Mouse (Mus musculus) bone marrow macrophage, adult 2 months (primary cell): ENCODE data around the gene Myof. TPM values are rescaled to one million over a fixed set of nuclear protein-coding genes. Genes with fewer than 3 reads are reported as not detected.

Experiments used
- H3K27ac ChIP-seq: 2 replicates; pipeline ENCODE4 v1.5.1; 2012; ENCODE audit warnings: low read depth, low read length; ENCODE audit not compliant: insufficient read depth
- H3K4me1 ChIP-seq: 2 replicates; pipeline ENCODE4 v1.6.1; 2012; ENCODE audit warnings: low read length; ENCODE audit not compliant: control insufficient read depth, insufficient read depth
- H3K4me3 ChIP-seq: 2 replicates; pipeline ENCODE4 v1.5.1; 2012; ENCODE audit warnings: mild to moderate bottlenecking, low read length, moderate library complexity; ENCODE audit not compliant: insufficient read depth
- CTCF ChIP-seq: IDR thresholded peaks from 2 replicates; pipeline ENCODE4 v1.5.1; 2012; ENCODE audit warnings: low read depth, mild to moderate bottlenecking, low read length, moderate library complexity
- POLR2A ChIP-seq: IDR thresholded peaks from 2 replicates; pipeline ENCODE4 v1.6.1; 2012; ENCODE audit warnings: mild to moderate bottlenecking, low read depth, low read length, borderline replicate concordance
- polyA plus RNA-seq: library from polyadenylated mRNA; stranded (reverse); fragments of >200 nt; gene quantifications from 2 replicates; pipeline ENCODE4 v1.2.4, GENCODE M21; 2012; ENCODE audit not compliant: missing spikeins, insufficient read depth, insufficient read length

Gene Myof
- polyA plus RNA-seq, 1 experiment: 160 TPM

DNA sequence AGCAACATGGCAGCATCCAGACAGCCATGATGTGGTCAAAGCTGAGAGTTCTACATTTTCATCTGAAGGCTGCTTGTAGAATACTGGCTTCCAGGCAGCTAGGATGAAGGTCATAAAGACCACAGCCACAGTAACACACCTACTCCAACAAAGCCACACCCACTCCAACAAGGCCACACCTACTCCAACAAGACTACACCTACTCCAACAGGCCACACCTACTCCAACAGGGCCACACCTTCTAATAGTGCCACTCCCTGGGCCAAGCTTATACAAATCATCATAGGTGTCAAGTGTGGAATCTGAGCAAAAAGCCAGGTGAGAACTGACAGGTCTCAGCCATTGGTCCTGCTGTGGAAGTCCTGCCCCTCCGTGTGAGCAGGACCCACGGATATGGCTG is 152.4 kb downstream of the Myof start:
- no peak for TF ChIP-seq POLR2A
- no peak for TF ChIP-seq CTCF
- H3K4me1 ChIP-seq: no peaks in the 10 kb centered on the region
- H3K27ac ChIP-seq: no peak overlapping the region
- H3K4me3 ChIP-seq: no peak overlapping the region

DNA sequence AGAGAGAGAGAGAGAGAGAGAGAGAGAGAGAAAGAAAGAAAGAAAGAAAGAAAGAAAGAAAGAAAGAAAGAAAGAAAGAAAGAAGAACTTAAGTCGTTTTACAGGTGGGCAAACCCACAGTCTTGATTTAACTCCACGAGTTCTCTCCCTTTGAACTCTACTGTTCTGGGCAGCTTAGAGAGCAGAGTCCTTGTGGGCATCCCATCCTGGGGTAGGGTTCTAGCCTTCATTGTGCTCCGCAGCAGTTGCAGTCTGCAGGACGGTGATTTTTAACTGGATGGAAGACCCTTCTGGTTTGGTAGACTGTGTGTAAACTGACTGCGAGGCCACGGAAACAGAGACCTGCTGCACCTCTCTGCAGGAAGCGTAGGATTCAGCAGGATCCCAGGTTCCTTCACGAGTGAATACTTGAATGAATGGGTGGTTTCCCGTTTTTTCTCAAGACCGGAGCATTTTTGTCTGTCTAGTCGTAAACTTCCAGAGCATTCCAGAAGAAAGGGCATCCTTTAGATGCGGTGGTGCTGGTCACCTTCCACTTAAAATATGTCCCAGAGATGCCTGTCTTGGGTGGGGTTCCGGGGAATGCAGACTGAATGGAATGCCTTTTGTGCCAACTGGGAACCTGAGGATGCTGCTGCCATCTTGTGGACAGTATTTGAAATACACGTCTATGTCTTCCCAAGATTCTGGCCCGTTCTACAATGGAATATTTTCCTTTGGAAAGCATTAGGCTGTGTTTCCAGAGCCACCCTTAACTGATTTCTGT is 156.8 kb downstream of the Myof start:
- Histone ChIP-seq H3K27ac (no peak overlapping the region), H3K4me1 (no peaks in the 10 kb centered on the region), H3K4me3 (peak overlapping the region; percentile 26; the same call in 1 of the 2 replicates)
- TF ChIP-seq CTCF (peak; percentile 71), POLR2A (no peak)

DNA sequence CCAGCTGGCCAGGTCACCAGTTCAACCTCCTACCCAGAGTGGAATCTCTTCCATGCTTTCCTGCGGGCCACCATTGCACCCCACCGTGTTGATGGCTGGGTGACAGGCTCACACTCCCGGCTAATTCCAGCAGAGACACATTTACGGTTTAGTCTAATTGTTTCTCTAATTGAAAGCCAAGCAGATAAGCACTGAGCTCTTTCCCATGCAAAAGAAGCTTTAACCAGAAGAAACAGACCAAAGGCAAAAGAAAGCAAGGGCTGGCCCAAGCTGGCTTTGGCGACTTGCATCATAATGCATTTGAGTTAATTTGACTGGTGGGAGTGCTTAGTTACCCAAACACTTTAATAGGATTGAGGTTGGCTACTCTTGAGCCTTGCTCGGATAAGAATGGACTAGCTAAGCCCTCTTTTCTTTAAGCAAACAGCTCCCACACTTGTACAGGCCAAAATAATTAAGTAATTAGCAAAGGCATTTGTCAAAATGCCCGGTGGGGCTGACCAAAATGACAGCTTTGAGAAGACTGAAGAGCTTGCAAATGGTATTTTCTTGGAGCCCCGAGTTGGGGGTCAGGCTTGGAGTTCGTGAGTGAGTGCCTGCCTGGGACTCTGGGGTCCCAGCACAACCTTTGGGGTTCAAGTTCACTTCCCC is 161.8 kb downstream of the Myof start:
- TF ChIP-seq POLR2A (no peak), CTCF (no peak)
- Histone ChIP-seq H3K4me1 (no peaks in the 10 kb centered on the region), H3K4me3 (no peak overlapping the region), H3K27ac (no peak overlapping the region)

DNA sequence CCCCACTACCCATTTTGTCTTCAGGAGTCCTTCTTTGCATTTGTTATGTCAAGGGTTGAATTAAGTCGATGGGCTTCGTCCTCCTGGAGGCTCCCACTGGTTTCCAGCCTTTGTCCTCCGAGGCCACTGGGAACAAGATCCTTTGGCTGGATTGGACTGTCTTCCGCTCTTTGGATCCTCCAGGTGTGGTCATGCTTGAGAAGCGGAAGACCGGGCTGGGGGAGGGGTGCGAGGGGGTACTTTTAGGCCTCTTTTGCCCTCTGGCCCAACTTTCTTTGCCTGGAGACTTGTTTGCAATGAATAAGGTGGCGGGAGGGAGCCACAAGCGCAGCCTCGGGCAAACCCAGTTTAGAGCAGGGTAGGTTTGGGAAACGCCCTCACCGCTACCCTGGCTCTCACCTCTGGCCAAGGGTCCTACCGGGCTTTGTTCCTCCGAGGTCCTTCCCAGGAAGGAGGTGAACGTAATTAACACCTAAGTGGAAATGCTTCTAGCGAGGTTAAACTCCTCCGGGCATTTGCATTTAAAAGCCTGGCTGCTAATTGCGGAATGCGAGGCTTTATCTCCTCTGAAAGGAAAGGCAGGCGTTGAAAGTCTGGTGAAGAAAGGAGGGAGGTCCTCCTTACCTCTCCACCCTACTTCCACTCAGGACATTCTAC is 165.7 kb downstream of the Myof start:
- TF ChIP-seq CTCF (no peak), POLR2A (no peak)
- Histone ChIP-seq H3K4me1 (no peaks in the 10 kb centered on the region), H3K27ac (no peak overlapping the region), H3K4me3 (no peak overlapping the region)

DNA sequence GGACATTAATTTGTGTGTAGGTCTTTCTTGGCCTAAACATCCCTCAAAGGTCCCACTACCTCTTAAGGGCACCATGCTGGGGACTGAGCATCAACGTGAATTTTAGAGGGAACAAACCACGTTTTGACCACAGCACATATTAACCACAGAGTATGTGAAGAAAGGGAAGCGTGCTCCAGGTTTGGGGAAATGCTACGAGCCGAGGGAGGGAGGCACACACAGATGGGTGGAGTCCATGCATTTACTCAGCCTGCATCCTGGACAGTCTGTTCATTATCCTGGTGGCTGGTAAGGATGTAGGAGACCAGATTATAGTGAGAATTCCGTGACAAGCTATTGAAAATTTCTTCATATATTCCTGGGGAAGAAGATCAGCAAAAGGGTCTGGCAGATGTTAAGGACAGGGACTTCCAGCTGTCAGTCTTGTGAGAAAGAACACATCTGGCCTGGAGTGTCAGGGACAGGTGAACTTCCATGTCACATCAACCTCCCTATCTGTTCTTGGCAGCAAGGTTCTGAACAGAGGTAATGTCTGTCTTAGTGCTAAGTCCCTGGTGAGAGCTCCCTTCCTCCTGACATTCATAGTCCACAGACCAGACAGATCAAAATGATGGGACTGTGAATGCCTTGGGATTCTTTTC is 166.7 kb downstream of the Myof start:
- TF ChIP-seq CTCF (no peak), POLR2A (no peak)
- no peak overlapping the region for H3K27ac ChIP-seq
- no peak overlapping the region for H3K4me3 ChIP-seq
- no peaks in the 10 kb centered on the region for H3K4me1 ChIP-seq

DNA sequence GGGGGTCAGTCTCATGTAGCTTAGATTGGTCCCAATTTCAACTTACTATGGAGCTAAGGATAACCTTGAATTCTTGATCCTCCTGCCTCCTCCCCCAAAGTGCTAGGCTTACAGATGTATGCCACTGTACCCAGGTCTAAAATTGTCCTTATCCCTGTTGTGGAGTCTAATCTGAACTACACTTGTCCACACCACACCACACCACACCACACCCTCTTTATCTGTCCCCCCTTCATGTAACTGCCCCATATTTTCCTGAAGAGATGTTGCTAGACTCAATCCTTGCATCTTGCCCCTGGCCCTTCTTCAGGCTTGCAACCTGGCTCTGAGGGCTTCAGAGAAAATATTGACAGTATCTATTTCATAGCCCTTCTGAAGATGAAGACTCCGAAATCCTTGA is 169.9 kb downstream of the Myof start:
- no peak for TF ChIP-seq POLR2A
- no peak for TF ChIP-seq CTCF
- H3K27ac ChIP-seq: no peak overlapping the region
- no peak overlapping the region for H3K4me3 ChIP-seq
- H3K4me1 ChIP-seq: no peaks in the 10 kb centered on the region

DNA sequence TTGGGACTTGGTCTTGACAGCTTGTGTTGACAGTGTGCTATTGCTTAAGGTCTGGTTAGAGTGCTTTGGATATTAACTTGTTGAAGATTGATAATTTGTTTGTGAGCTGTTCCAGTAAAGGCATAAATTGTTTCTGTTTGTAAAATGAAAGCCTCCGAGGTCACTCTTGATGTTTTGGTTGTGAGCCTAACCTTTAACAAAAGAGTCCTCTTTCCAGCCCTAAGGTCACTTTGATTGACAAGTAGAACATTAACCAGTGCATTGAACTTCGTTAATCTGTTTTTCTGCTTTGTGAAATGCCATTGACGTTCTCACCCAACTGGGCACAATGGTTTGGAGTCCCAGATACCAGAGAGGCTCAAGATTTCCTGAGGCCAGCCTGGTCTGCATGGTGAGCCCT is 175.8 kb downstream of the Myof start:
- Histone ChIP-seq H3K4me3 (no peak overlapping the region), H3K4me1 (no peaks in the 10 kb centered on the region), H3K27ac (no peak overlapping the region)
- no peak for TF ChIP-seq POLR2A
- TF ChIP-seq CTCF: no peak

DNA sequence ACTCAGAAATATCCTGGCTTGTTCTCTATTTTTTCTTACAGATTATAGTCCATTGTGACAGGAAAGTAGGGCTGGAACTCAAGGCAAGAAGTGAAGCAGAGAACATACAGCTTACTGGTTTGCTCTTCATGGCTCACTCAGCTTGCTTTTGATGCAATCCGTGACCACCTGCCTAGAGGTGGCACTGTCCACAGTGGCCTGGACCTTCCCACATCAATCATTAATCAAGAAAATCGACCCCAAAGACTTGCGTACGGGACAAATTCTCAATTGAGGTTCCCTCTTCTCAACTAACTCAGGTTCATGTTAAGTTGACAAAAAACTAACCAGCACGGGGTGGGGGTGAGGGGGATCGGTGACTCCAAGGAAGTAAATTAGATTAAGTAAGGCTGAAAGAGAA is 176.4 kb downstream of the Myof start:
- no peak for TF ChIP-seq POLR2A
- no peak for TF ChIP-seq CTCF
- Histone ChIP-seq H3K4me3 (no peak overlapping the region), H3K4me1 (no peaks in the 10 kb centered on the region), H3K27ac (no peak overlapping the region)

DNA sequence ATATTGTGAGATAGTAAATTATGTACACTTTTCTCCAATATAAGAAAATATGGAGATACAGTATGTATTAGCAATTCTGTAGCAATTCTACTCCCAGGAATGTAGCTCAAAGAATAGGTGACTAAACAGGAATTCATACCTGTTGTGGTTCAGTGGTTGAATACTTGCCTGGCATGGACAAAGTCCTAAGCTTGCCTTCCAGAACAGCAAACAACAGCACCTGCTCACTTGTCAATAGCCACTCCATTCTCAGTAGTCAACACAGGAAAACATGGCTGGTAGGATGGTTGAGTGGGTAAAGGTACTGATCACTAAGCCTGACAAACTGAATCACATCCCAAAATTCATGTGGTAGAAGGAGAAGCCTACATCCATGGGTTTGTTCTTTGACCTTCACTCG is 182.2 kb downstream of the Myof start:
- Histone ChIP-seq H3K4me1 (no peaks in the 10 kb centered on the region), H3K4me3 (no peak overlapping the region), H3K27ac (no peak overlapping the region)
- TF ChIP-seq POLR2A (no peak), CTCF (no peak)
